Mouse (Mus musculus) lung, adult 2 months (tissue): ENCODE measurements around the gene Slc39a1.

Experiments used
- CTCF ChIP-seq: fragments of 200-500 bp; IDR thresholded peaks from 2 replicates; pipeline ENCODE4 v1.5.1; 2011; ENCODE audit warnings: mild to moderate bottlenecking, low read length, control low read depth; ENCODE audit not compliant: insufficient read depth
- POLR2A ChIP-seq: fragments of 200-500 bp; IDR thresholded peaks from 2 replicates; pipeline ENCODE4 v1.6.1; 2011; ENCODE audit warnings: low read depth, mild to moderate bottlenecking, control low read depth, low read length, borderline replicate concordance; ENCODE audit errors: extremely low read depth

DNA sequence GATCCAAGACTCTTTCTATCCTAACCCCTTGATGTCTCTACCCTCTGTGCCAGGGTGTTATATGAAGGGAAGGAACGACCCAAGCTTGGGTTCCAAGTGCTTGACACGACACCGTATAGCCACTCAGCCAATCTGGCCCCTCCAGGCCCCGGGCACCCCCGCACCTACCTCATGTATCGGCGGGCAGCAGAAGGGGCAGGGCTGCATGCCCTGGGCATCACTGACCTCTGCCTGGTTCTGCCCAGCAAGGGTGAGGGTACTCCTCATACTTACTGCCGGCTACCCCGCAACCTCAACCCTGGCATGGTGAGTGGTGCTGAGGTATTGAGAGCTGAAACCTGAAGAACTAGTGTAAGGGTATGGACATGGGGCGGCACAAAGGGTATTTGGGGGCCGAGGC is 20.2 kb downstream of the Slc39a1 start:
- TF ChIP-seq CTCF: no peak
- no peak for TF ChIP-seq POLR2A
